Mouse (Mus musculus): ENCODE measurements around the gene Gins2.

Gene Gins2

DNA sequence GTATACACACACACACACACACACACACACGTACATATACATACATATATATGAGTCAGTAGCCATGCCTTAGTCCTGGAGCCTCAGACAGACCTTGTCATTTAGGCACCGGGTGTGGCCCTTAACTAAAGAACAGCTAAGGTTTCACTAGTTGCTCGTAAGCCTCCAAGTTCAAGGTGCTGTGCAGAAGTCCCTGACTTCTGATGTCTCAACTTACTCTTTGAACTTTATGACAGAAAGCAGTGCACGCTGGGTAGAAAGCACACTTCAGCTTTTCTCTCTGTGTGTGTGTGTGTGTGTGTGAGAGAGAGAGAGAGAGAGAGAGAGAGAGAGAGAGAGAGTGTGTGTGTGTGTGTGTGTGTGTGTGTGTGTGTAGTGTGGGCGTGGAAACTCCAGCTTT is 44.9 kb downstream of the Gins2 start:
- no peak for DNase-seq (ENCODE audit: low read depth)

DNA sequence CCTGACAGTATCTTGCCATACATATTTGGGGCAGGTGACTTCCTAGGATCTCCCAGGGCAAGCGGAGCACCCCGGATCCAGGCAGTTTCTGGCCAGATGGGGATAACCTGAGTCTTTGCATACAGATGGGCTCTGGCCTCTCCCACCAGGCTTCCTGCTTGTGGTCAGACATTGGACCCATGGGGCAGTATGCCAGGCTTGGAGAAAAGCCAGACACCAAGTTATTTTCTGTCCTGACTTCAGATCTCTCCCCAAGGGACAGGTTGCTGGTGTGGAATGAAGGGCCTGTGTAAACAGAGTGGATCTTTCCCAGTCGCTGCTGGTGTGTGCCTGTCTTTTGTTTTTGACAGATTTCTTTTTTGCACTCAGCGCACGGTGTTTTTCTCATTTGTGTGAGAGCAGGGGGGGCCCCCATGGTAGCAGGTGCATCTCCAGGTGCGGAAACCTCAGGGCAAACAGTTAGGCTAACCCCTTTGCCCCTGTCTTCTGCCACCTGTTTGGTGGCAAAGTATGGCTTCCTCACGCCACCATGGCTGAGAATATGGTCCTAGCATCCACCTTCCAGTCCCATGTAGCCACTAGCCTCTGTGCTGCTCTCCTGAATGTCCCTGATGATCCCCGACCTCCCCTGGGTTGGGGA is 45.6 kb downstream of the Gins2 start:
- peak; percentile 60 for DNase-seq (ENCODE audit: low read depth)

DNA sequence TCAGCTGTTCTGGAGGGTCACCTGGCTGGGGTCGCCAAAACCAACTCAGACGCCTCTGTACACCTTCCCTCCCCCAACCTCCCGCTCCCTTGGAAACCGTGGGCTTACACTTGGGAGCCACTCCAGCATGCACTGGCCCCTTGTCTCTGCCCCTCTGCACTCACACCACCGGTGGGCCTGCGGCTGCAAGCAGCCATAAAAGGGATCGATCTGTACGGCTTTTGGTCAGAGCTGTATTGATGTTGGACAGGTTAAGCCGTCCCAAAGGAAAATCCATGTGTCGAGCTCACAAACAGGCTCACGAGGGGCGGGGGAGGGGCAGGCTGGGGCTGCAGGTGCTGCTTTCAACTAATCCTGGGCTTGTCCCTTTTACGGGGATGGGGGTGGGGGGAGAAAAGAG is 46.1 kb downstream of the Gins2 start:
- no peak for DNase-seq (ENCODE audit: low read depth)

DNA sequence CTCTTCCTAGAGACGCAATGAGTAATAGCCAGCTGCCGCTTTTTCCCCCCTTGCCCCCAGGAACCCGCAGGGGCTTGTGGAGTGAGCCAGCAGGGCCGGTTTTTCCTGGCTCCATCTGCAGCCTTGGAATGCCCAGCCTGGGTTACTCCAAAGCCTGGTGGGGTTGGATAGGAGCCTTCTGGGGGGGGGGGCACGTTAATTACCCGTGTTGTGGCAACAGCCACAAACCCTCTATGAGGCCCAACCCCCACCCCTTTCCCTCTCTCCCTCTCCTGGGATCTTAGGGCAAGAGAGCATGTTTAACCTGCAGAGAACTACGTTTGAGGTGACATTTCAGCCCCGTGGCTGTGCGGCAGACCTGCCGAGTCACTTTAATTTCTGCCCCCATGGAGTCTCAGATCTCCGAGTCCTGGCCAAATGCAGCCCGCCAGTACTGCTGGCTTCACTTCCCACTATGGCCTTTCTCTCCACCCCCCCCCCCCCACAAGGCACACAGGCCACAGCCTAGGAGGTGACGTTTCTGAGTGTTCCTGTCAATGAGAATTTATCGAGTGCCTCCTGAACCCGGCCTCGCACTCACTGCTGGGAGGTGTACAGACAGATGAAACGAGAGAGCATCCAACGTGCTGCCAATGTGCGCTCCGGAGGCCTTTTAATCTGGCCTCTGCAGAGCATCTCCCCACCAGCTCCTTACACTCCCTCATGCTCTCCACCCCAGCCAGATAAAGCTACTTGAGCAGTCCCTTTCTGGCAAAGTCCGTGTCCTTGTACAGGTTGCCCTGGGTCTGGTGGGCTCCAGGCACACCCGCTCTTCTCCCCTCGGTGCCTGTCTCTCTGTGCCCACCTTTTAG is 49.1 kb downstream of the Gins2 start:
- DNase-seq (ENCODE audit: low read depth), result peak; percentile 61

DNA sequence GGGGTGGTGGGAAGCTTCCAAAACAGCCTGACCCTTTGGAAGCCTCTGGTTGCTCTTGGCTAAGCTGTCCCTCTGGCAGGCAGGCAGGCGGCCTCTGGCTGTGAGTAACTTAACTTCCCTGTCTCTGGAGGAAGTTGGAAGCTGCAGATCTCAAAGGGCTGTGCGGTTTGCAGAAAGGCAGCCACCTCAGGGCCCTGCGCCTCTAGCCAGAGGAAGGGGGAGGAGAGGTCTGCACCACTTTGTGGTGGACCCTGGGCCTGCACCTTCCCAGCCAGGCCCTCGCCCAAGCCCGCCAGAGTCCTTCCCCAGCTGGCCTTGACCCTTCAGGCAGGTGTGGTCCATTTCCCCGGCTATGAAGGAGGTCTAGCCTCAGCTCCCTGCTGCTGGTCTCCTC is 49.7 kb downstream of the Gins2 start:
- peak; percentile 61 for DNase-seq (ENCODE audit: low read depth)

DNA sequence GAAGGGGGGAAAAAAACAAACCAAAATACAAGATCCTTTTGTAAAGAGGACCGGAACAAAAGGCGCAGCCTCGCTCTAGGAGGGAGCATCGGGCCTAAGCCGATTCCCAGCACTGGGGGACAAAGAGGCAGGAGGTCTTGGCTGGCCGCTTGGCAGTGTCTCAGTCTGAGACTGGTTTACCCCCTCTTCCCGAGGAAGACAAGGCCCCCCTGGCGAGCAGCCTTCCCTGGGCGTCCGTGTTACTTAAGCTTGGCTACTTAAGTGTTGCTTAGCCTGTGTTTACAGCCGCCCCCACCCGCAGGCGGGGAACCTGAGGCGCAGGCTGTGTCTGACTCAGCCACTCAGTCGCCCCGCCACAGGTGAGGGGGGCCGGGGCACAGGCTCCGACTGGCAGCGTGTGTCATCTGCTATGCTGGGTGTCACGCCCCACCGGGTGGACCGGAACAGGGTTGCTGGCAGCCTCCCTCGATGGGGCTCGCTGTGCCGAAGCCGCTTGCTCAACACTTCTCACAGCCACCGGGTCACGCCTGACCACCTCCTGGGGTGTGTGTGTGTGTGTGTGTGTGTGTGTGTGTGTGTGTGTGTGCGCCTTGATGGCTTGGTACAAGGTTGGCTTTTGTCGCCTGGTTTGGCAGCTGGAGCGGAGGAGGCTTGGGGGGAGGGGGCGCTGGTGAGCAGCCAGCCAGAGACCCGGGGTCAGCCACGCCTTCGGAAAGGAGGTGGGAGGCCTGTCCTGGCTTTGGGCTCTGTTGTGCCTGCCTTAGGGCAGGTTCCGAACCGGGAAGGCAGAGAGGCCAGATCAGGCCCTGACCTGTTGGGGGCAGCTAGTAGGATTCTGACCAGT is 50.5 kb downstream of the Gins2 start:
- DNase-seq (ENCODE audit: low read depth), result peak; percentile 78

DNA sequence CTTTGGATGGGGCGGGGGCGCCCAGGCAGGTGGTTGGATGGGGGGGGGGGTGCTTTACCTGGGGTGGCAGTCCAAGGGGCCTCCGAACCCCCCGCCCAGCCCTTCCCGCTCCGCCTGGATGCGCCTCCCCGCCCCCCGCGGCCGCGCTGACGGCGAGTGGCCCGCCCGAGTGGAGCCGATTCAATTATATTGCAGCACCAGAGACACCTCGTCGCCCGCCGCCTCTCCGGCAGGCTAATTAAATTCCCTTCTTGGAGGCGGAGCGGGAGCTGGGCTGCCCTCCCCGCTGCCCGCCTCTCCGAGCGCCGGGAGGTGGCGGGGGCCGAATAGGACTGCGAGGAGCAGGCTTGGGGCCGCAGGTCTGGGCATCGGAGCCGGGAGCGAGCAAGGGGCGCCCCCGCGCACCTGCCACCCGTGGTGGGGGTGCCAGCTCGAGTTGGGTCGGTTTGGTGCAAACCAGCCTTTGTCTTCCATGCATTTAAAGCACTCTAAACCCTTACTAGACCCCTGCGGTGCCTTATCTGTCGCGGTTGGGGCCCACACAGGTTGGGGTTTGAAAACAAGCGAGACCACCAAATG is 51.2 kb downstream of the Gins2 start:
- DNase-seq (ENCODE audit: low read depth), result peak; percentile 56

DNA sequence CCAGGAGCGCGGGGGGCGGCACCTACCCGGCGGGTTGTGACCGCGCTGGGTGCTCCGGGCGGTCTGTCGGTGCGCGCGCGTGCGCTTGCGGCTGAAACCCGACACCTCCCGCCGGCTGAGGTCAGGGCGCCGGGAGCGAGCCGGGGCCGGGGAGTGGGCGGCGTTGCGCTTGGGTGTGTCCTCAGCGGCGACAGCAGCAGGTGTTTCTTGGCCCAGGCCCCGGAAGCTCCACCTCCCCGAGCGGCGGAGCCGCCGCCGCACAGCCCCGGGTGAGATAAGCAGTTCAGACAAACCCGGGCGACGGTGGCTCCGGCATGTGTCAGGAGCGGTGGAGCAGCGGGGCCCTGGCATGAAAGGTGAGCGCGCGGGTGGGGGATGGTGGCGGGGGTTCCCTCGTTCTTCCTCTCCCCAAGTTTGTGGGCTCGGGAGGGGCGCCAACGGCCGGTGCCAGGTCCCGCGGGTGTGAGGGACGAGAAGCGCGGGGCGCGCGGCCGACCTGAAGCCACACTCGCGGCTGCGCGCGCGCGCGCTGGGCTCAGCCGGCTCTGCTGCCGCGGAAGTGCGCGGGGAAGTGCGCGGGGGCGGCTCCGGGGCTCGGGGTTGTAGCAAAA is 51.8 kb downstream of the Gins2 start:
- peak; percentile 79 for DNase-seq (ENCODE audit: low read depth)

DNA sequence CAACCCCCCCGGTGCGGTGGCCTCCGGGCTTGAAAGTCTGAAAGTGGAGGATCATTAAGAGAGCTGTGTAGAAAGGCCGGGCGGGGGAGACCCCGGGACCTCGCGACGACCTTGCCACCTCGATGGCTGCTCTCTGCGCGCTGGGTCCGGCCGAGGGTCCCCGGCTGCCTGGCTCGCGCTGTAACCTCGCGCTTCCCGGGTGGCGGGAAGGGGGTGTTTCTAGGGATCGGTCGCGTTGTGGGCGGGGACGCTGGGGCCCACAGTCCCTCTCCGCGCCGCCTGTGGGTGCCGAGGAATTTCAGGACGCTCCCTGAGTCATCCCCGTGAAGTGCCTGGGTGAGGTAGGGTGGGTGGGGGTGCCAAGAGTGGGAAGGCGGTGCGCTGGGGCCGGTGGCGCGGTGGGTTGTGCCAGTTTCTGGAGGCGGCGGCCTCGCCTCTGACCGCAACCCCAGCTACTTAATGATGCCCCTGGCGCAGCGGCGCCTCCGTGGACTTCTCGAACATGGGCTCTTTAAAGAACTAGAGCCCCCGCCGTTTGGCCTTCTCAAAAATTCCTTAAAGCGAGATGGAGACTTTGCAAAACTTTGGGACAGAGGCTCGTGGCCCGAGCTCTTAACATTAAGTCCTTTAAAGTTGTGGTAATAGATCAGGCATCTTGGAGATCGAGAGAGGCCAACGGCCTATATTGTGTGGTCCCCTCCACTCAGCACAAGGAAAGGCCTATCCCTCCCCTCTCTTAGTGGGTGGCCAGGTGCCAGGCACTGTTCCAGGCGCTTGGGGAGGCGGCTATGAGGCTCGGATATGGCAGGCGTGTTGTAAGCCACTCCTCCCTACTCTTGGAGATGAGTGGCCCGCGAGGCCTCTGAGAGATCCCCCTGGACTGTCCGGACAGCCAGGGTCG is 52.5 kb downstream of the Gins2 start:
- peak; percentile 57 for DNase-seq (ENCODE audit: low read depth)

DNA sequence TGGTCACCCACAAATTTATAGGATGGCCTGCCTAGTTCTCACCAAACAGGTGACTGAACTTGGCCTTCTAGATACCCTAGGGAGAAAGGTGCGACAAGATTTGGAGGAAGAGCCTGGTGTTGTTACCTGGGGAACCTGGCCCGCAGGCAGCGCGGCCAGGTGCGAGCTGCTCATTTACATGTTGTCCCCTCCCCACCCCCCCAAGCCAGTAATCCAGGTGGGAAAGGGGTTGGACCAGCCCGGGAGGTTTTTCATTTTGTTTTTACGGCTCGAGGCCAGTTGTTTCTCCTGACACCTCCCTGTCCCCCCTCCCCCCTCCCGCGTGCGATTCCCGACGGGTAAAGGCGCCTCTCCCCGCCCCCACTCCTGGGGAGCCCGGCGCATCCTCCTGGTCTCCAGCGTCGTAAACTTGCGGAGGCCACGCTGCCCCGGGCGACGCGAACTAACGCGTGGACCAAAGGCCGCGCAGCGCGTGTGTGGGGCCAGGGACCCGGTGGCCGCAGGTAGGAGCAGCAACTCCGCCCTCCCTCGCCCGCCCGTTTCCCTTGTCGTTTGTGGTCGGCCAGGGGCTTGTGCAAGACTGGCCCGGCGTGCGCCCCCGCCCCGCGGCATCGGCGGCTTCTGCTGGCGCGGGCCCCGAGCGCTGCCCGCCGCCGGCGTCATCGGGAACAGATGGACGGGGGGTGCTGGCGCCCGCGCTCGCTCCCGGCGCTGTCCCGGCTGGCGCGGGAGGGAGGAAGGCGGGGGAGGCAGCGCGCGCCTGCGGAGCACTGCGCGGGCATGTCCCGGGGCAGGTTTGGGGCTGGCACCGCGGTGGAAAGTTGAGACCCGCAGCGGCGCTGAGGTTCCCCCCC is 53.4 kb downstream of the Gins2 start:
- peak; percentile 72 for DNase-seq (ENCODE audit: low read depth)

DNA sequence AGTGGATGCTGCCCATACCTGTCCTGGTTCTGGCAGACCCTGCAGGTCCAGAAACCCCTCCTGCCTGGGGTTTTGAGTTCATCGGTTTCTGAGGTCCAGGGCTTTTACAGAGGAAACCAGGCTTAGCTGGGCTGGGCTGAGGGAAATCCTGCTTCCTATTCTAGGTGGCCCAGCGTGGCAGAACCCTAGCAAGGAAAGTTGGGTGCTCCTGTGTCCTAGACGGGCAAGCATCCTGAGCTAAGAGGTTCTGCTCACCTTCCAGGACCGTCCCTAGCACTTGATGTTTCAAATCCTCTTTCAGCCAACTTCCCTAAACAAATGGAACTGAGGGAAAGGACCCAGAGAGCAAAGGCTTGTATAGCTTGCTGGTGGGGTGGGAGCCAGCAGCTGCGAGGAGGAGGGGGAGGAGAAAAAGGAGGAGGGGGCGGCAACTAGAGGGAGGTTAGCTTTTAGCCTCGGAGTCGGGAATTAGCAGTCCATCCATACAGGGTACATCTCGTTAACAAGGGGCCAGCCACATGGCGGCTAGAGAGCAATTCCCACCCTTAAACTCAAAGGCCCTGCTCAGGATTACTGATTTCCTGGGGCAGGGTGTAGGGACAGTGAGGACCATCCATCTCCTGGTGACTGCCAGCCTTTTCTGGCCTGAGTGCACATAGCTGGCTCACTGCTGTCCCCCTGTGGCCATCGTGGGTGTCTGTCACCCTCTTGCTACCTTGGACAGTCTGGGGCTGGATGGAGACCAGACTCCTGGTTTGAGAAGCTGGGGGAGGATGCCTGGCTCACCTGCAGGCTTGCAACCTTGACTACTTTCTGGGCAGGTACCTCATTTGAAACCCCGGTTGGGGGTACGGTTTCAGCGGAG is 54.4 kb downstream of the Gins2 start:
- peak; percentile 88 for DNase-seq (ENCODE audit: low read depth)

DNA sequence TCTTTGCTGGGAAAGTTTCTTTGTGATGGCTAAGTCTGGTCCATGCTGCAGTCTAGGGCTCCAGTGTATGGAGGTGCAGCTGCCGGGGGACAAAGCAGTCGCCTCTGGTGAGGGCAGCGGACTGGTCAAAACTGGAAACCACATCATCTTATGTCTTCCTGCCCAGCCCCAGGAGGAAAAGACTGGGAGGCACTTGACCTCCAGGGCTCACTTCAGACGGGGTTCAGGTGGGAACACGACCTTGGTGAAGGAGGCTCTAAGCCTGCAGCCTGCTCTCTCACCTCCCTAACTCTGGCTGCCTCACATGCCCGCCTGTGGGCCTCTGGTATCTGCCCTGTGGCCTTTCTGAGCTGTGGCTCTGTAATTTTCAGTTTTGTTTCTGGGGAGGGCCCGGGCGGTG is 55.0 kb downstream of the Gins2 start:
- DNase-seq (ENCODE audit: low read depth), result no peak

DNA sequence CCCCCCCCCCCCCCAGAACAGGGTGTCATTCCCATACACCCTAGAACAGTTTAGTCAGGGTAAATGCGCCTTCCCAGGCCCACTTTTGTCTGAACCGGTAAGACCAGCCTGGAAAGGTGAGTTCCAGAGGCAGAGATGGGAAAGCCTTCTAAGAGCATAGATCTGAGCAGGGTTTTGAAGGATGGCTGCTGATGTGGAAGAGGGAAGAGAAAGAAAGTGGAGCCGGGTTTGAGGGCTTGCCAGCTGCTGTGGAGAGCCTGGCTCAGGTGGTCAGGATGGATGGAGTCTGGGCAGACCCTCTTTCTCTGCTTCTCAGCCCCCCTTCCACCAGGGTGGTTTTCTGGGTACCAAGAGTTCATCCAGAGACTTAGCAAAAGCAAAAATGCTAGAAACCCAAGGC is 55.7 kb downstream of the Gins2 start:
- DNase-seq (ENCODE audit: low read depth), result no peak

DNA sequence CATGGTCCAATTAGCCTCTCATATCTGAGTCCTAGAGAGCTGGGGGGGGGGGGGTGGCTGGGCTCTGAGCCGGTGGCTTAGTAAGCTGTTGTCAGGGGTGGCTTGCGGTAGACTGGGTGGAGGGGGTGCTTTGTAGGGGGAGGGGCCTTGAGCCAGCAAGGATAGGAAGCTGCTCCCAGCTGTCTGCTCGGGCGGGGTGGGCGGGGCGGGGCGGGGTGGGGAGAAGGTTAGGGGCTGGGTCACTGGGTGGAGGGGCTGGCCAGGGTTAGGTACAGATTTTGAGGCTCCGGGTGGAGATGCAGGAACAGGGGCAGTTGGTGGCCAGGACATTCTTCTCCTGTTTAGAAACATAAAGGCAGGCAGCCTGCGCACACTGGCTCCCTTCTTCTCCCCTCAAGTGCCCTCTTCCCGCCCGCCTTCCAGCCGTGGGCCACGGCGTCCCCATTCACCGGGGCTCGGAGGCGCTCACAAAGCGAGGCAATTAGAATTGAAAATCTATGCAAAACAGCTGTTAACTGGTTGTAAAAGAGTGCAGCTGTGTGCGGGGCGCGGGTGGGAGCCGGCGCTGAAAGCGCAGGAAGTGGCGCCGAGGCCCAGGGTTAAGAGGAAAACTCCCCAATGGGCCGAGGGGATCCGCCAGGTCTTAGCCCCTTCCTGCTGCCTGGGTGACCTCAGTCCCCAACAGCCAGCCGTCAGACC is 56.4 kb downstream of the Gins2 start:
- DNase-seq (ENCODE audit: low read depth), result peak; percentile 40

DNA sequence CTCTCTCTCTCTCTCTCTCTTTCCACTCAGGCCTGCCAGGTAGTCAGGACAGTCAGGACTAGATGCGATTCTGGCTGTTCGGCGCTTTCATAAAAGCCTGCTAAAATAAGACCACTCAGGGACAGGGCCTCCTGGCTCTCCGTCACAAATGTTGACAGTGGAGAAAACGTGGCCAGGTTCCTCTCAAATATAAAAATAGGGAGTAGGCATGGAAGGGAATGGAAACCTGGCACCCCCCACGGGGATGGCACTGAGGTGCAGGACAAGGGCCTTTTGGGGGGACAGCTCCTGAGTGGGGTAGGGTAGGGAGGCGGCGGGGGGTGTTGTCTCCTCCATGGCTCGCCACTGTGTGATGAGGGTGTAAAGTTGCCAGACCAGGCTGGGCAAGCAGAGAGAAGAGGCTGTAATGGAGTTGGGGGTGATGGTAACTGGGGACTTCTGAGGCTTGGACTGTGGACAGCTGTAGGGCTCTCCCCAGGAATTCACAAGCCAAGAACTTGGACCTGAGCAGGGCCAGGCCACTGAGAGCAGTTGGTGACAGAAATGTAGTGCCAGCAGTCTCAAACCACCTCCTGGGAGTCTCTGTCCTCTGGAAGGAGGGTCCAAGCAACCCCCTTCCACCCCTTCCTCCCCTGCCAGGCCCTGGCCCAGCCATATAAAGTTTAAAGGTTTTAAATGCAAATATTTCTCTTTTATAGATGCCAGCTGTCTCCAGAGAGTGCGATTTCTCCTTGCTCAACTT is 57.2 kb downstream of the Gins2 start:
- no peak for DNase-seq (ENCODE audit: low read depth)

DNA sequence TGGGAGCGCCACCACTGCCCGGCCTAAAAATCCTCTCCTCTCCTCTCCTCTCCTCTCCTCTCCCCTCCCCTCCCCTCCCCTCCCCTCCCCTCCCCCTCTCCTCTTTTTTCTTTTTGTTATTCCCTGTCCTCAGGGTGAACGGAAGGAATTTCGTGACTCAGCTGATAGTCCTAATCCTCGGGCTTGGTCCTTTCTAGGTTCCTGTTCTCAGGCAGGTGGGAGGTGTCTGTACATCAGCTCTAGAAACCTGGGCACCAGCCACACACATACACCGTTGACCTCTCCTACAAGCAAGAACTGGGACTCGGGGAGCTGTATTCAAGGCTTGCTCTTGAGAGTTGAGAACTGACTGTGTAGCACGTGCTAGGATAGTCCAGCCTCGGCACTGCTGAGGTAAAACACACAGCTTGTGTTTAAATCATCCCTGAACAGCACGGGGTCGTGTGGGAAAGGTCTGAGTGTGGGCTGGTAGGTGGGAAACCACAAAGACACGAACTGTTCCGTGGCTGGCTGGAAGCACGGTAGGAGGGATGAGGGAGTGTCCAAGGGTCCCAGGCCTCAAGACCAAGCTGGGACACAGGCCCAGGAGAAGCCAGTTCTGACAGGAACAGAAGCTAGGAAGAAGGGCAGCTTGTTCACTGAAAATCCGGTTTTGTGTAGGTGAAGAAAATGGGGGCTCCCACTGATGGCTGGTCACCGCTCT is 58.0 kb downstream of the Gins2 start:
- DNase-seq (ENCODE audit: low read depth), result no peak

DNA sequence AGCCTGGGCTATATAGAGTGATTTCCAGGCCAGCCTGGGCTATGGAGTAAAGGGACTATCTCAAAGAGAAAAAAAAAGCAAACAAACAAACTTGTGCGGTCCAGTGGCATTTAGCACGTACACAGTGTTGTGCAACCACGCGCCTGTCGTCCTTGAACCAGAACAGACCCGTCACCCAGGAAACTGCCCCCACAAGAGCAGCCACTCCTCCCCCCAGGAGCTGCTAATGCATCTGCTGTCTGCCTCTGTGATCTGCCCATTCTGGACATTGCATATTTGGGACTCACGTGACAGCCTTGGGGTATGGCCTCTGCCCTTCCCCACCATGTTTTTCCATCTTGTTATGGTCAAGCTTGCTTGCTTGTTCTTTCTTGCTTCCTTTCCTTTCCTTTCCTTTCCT is 59.9 kb downstream of the Gins2 start:
- no peak for DNase-seq (ENCODE audit: low read depth)

Data from NIH3T3 (cell line).